Comparison of ENCODE assay signal across 11 mouse cellular contexts in the genomic region with DNA sequence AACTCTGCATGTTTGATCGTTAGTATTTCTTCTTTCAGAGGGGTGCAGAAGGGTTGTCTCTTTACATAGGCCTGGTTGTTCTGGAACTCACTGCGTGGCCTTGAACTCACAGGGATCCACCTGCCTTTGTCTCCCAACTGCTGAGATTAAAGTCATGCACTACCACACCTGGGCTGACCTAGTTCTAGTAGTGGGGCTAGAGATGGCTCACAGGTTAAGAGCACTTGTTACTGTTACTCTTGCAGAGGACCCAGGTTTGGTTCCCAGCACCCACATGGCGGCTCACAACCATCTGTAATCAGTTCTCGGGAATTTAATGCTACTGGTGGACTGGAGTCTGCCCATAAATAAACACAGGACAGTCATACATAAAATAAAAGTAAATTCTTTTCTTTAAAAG.
"Had no signal": no experiment of that assay in that cellular context is flagged by ENCODE, and none has a peak within 500 bp of the region (broad histone marks: within the 10 kb centered on the region; RNA-seq: fewer than 3 reads in every experiment).

No protein-coding gene starts in this region.

- H3K9ac ChIP-seq: liver, embryonic 15.5 days had no signal

- H3K4me2 ChIP-seq: liver, embryonic 11.5 days; liver, embryonic 15.5 days had no signal

- ATAC-seq: lung, postnatal 0 days had no signal

- H3K9me3 ChIP-seq: limb, embryonic 10.5 days; liver, embryonic 15.5 days had no signal

- H3K27ac ChIP-seq: left cerebral cortex, adult 2 months; limb, embryonic 10.5 days; liver, embryonic 15.5 days; stomach, postnatal 0 days had no signal

- H3K27me3 ChIP-seq: liver, embryonic 15.5 days had no signal

- DNase-seq: kidney, postnatal 10 days; kidney, postnatal 4 days; lung, adult 2 months; lung, postnatal 36 days; thymus, postnatal 4 days had no signal

- H3K4me3 ChIP-seq: left cerebral cortex, adult 2 months; limb, embryonic 10.5 days; liver, embryonic 15.5 days had no signal
